Mouse (Mus musculus): ENCODE measurements around the gene Olfr90.

DNA sequence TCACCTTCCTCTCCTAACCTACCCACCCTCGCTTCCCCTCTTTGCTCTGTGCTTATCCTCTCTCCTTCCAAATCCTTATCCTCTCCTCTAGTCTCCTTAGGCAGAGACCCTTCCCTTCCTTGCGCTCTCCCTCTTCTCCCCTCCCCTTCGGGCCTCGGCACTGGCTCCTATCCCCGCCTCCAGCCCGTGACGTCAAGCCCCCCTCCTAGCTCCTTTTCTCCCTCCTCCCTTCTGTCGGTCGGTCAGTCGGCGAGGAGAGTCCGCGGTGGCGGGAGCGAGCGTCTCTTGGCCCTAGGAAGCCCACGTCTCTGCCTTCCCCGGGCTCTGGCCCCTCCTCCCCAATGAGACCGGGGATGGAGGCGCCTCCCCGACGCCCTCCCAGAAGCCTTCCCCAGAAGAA, 37.9 kb downstream of the Olfr90 start:
- TF ChIP-seq CTCF (IDR thresholded peaks at IDR 0.05; ENCODE audit: insufficient read depth, low read length) = no peak
- TF ChIP-seq POLR2A (IDR thresholded peaks at IDR 0.05; ENCODE audit: borderline replicate concordance, extremely low read depth, low read depth, low read length) = peak; percentile 75; the same call in 1 of the 2 replicates

Data from lung, adult 2 months (tissue).